Mouse (Mus musculus) layer of hippocampus, adult 2 months (tissue): Measurements from ENCODE around the gene Nrbp1. TPM values are rescaled to one million over a fixed set of nuclear protein-coding genes. Genes with fewer than 3 reads are reported as not detected.

Source experiments
- DNase-seq, 2 experiments: peaks; one replicate each; pipeline ENCODE4 v3.0.0; 2022; ENCODE audit warnings: low spot score in 2 of 2
- H3K27ac ChIP-seq: fragments of 200-600 bp; 2 replicates; pipeline ENCODE4 v1.8.1; 2022
- H3K4me3 ChIP-seq: fragments of 200-600 bp; 2 replicates; pipeline ENCODE4 v1.8.1; 2022; ENCODE audit warnings: mild to moderate bottlenecking
- CTCF ChIP-seq: fragments of 200-600 bp; conservative IDR thresholded peaks from 2 replicates; pipeline ENCODE4 v1.8.1; 2022; ENCODE audit warnings: antibody characterized with exemption, mild to moderate bottlenecking, moderate library complexity
- total RNA-seq, 2 experiments: library from RNA; stranded (reverse); gene quantifications; 2 replicates each; pipeline ENCODE4 v1.2.3; 2021

The Nrbp1 gene
- total RNA-seq, 2 experiments from 2014 or later = 81.2 to 89.4 TPM

DNA sequence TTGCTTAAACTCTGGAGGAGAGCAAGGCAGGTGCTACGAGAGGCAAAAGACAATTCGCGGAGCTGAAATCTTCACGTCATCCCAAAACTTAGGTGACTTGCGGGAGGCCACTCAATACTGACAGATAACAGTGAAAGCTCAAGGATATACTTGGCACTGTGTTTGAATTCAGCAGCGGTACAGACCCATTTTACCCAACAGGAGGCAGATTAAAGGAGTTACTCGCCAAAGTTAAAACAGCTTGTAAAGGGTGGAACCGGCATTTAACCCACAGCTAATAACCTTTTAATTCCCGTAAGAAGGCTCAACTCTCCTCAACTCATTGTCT, 50.7 kb downstream of the Nrbp1 start:
- H3K4me3 ChIP-seq = peak overlapping the region; percentile 70
- H3K27ac ChIP-seq = peak overlapping the region; percentile 90
- no peak for DNase-seq
- TF ChIP-seq CTCF = peak; percentile 15; the same call in 1 of the 2 replicates

DNA sequence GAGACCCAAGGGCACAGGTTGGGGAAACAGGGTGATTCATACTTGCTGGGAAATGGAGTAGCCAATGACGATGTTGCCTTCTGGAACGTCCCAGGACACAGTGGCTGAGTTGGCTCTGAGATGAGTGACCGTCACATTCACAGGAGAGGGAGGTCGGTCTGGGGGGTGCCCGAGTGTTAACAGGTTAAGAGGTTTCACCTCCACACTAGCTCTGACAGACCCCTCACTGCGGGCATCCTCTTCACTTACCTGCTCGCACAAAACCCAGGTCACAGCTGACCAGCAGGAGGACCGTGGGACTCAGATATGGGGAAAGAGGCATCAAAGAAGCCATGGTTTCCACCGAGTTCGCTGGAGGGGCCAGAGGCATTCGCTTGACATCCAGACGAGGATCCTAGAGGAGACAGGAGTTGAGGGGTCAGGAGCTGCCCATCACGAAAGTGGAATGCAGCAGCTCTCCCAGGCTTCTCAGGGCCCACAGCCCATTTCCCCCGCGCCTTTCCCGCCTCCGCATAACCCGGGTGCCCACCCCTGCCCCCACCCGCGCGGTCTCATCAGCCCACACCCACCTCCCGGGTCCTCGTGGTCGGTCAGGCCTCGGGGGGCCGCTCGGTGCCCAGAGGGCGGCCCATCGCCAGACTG, 54.4 kb downstream of the Nrbp1 start:
- Histone ChIP-seq H3K27ac (peak overlapping the region; percentile 96), H3K4me3 (peak overlapping the region; percentile 81)
- DNase-seq = no peak
- no peak for TF ChIP-seq CTCF

DNA sequence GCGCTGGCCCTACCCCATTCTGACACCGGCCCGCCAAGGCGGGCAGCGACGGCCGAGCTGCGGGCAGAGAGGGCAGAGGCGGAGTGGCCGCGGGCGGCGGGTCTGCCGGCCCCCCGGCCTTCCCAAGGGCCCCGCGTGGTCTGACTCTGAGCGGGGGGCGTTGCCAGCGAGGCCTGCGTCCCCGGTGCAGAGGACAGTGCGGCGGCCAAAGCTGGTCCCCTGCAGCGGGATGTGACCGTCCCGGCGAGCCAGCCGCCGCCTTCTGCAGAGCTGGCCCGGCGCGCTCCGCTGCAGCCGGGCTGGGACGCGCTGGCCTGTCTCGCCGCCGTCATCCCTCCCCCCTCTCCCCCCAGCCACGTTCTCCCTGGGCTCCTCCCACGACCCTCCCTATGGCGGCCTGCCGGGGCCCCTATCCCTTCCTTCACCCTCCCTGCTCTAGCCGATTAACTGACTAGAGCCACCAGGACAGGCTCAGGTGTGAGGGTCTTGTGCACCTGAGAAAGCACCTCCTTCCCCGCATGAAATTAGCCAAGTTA, 55.0 kb downstream of the Nrbp1 start, which contains the start of gene Fndc4:
TSS of gene Fndc4 (minus strand) at position 475 of the 536 bp plus-strand sequence.
- TF ChIP-seq CTCF = no peak

DNA sequence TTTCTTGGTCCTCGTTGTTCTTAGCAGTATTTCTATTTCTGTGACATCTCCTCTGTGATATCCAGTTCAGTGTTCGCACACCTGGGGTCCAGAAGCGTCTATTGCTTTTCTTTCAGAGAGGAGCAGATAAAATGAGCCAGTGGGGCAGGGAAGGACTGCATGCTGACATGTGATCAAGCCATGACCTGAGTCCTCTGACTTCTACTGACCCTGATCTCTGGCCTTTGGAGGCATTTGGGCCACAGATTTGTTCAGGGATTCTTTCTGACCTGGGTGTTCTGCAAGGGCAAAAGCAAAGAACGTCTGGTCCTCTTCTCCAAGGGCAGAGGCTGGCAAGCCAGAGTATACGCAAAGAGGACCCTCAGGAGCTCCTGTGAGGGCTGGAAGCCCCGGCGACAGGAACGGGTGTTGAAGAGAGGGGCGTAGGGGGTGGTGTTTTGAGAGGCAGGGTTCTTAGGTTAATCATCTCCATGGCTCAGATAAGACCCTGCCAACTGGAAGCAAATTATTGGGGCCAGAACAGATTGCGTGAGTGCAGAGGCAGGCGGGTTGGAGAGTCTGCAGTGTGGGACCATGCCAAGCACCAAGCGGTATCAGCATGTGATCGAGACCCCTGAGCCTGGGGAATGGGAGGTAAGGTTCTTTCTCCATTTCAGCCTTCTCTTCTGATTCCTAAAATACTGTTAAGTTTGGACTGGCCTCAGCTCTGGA, 56.5 kb downstream of the Nrbp1 start, which contains the start of gene Gckr:
TSS of gene Gckr (plus strand) at position 397 of the 711 bp plus-strand sequence.
- H3K27ac ChIP-seq = peak within 1 kb of the TSS; percentile 96; the same call in 1 of the 2 replicates
- no peak for DNase-seq
- peak within 1 kb of the TSS; percentile 81 for H3K4me3 ChIP-seq
- TF ChIP-seq CTCF = no peak

More for the DNA sequence above, 55.0 kb downstream of the Nrbp1 start, which contains the start of gene Fndc4:
- Histone ChIP-seq H3K4me3 (peak within 1 kb of the TSS; percentile 81), H3K27ac (peak within 1 kb of the TSS; percentile 96)
- peak; percentile 49 to 59 for DNase-seq

DNA sequence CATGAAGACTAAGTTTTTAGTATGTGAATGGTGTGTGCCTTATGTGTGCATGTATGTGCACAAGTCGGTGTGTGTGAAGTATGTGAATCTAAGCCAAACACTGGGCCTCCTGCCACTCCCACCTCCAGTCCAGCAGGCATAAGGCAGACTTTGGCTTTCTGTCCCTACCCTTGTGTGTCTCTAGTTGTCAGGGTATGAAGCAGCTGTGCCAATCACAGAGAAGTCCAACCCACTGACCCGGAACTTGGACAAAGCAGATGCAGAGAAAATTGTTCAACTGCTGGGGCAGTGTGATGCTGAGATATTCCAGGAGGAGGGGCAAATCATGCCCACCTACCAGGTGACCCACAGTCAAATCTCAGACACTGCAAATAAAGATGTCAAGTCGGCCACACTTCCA, 57.3 kb downstream of the Nrbp1 start:
- H3K27ac ChIP-seq = no peak overlapping the region
- TF ChIP-seq CTCF = no peak
- no peak overlapping the region for H3K4me3 ChIP-seq
- no peak for DNase-seq

DNA sequence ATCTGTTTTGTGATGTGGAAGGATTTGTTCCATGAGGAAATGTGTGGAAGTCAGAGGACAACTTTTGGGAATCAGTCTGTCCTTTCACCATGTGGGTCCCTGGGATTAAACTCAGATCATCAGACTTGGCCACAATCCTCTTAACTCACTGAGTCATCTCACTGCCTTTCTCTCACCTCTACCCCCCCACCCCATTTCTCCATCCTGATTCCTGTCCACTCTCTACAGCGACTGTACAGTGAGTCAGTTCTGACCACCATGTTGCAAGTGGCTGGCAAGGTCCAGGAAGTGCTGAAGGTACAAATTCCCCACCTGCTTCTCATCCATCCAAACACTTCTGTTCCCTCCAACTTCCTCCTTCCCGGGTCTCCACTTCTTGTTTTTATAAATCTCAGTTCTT, 57.8 kb downstream of the Nrbp1 start:
- TF ChIP-seq CTCF = no peak
- H3K4me3 ChIP-seq = no peak overlapping the region
- DNase-seq = no peak
- no peak overlapping the region for H3K27ac ChIP-seq

Other genes with a start within 250 kb of the Nrbp1 start
- 10 to 100 TPM; 73.4 to 78.8 TPM for gene Atraid, start 192.6 kb upstream of the Nrbp1 start, total RNA-seq
- gene Slc5a6, start 191.9 kb upstream of the Nrbp1 start, total RNA-seq = 10 to 100 TPM; 15.0 to 16.1 TPM
- gene Cad, start 186.1 kb upstream of the Nrbp1 start, total RNA-seq = 10 to 100 TPM; 17.1 to 21.6 TPM
- gene Dnajc5g, start 134.6 kb upstream of the Nrbp1 start, total RNA-seq = not detected
- gene Slc30a3, start 132.6 kb upstream of the Nrbp1 start, total RNA-seq = 10 to 100 TPM; 89.6 to 92.2 TPM
- gene Trim54, start 124.2 kb upstream of the Nrbp1 start, total RNA-seq = not detected
- gene Ucn, start 102.0 kb upstream of the Nrbp1 start, total RNA-seq = not detected
- 10 to 100 TPM; 58.8 to 61.3 TPM for gene Mpv17, start 86.6 kb upstream of the Nrbp1 start, total RNA-seq
- gene Gm29609, start 61.0 kb upstream of the Nrbp1 start, total RNA-seq = 1 to 10 TPM; 3.5 to 4.0 TPM
- gene Gtf3c2, start 60.7 kb upstream of the Nrbp1 start, total RNA-seq = 10 to 100 TPM; 63.1 to 67.8 TPM
- gene Snx17, start 47.6 kb upstream of the Nrbp1 start, total RNA-seq = 10 to 100 TPM; 80.9 to 81.5 TPM
- gene Eif2b4, start 47.4 kb upstream of the Nrbp1 start, total RNA-seq = 10 to 100 TPM; 39.6 to 54.0 TPM
- gene Zfp513, start 38.6 kb upstream of the Nrbp1 start, total RNA-seq = 10 to 100 TPM; 29.3 to 29.5 TPM
- gene Ppm1g, start 20.2 kb upstream of the Nrbp1 start, total RNA-seq = 10 to 100 TPM; 71.3 to 74.8 TPM
- under 1 TPM in 1 of 2 experiments, not detected in 1; 0.74 TPM for gene Gm9970, start 368 bp downstream of the Nrbp1 start, total RNA-seq
- gene Krtcap3, start 10.8 kb downstream of the Nrbp1 start, total RNA-seq = 1 to 10 TPM; 3.2 to 4.0 TPM
- 10 to 100 TPM; 80.9 to 96.8 TPM for gene Ift172, start 50.3 kb downstream of the Nrbp1 start, total RNA-seq
- 100 to 1,000 TPM; 180 to 215 TPM for gene Fndc4, start 55.2 kb downstream of the Nrbp1 start, total RNA-seq
- gene Gckr, start 56.6 kb downstream of the Nrbp1 start, total RNA-seq = not detected
- gene Zfp512, start 211.6 kb downstream of the Nrbp1 start, total RNA-seq = 10 to 100 TPM; 49.1 to 54.1 TPM
- gene 4930548H24Rik, start 244.9 kb downstream of the Nrbp1 start, total RNA-seq = under 1 TPM in 1 of 2 experiments, not detected in 1; 0.20 TPM